Mouse (Mus musculus) lung, postnatal 36 days (tissue): Measurements from ENCODE around the gene Tmem37.

ENCODE experiments used
- DNase-seq: peaks from one replicate; pipeline ENCODE4 v3.0.0; 2022; ENCODE audit warnings: mixed read lengths

The Tmem37 gene

GRCm38 (mm10) chr1:120090880-120091570 is 17.2 kb upstream of the Tmem37 start:
- no peak for DNase-seq

GRCm38 (mm10) chr1:120089180-120089579 is 15.3 kb upstream of the Tmem37 start:
- DNase-seq = no peak

DNA sequence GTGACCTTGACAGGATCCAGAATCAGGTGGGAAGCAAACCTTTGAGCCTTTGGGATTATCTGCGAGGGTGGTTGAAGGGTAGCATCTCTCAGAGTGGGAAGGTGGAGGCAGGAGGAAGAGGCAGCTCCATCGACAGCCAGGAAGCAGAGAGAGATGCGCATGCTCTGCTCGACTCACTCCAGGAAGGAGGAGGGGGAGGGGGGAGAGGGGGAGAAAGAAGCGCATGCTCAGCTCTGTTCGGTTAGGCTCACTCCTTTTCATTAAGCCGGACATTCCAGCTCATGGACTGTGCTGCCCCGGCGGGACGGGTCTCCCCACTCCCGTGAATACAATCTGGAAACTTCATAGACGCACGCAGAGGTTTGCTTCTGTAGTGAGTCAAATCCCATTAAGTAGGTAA is 12.8 kb upstream of the Tmem37 start:
- no peak for DNase-seq

DNA sequence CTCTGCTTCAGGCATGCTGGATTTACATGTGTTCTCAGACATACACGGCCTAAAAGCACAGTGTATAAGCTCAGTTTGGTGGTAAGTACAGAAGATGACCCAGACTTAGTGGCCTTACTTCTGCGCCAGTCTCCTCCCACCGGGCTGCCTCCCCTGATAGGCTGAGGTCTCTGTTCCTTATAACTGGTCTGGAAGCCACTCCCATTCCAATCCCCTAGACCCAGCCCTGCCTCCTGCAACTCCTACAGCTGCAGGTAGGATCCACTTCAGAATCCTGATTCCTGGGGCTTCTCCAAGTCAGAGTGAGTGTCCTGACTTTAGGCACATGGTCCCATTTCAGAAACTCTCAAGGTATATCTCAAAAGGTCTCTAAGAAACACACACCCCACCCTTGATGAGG is 11.8 kb upstream of the Tmem37 start:
- no peak for DNase-seq

DNA sequence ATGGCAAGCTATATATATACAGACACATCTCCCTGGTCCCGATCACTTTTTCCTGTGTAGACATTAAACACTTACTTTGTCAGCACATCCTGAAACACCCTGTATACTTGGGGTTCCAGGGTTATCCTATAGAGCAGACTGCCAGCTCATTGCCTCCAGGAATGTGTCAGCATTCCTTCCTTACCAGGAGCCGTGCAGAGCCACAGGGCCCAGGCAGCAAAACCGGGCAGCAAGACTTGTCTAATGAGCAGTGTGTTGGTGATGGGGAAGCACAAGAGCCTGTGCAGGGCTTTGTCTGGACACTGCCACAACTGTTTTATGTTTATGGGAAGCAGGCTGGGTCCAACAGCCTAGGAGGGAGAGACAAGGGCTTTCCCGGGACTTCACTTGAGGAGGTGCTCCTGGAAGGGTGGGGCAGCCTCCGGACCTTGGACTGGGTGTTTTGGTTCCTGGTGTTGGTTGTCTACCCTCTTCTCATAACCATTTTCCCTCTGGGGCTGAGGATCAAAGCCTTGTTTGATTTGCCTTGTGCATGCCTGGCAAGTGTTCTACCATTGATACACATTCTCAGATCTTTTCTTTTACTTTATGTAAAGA is 10.1 kb upstream of the Tmem37 start:
- DNase-seq = no peak

DNA sequence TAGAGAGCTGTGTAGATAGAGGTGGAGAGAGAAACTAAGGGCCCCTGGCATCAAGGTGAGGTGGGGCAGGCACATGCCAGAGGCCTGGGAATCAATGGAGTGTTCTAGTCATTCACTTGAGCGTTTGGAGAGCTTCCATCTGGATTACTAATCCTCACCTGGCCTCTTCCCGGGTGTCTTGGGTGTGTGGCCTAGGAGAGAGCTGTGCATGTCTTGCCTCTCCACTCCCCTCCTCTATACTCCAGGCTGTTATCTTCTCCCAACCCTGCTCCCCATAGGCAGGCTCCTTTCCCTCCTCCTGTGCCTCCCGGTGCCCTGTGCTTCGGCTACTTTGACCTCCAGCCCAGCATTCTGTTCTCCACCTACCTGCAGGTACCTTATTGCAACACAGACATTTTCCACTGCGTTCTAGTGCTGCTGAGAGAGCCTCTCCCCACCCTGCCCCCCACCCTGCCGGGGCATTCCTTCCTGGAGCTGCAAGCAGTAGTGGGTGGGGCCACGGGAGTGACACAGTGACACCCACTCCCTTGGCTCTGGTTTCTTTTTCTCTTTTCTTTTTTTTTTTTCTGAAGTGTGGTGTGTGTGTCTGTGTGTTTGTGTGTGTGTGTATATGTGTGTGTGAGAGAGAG is 9.2 kb upstream of the Tmem37 start:
- DNase-seq = peak; percentile 84

- no peak for DNase-seq
Measured at GRCm38 (mm10) chr1:120080632-120081031, 6.8 kb upstream of the Tmem37 start.

DNA sequence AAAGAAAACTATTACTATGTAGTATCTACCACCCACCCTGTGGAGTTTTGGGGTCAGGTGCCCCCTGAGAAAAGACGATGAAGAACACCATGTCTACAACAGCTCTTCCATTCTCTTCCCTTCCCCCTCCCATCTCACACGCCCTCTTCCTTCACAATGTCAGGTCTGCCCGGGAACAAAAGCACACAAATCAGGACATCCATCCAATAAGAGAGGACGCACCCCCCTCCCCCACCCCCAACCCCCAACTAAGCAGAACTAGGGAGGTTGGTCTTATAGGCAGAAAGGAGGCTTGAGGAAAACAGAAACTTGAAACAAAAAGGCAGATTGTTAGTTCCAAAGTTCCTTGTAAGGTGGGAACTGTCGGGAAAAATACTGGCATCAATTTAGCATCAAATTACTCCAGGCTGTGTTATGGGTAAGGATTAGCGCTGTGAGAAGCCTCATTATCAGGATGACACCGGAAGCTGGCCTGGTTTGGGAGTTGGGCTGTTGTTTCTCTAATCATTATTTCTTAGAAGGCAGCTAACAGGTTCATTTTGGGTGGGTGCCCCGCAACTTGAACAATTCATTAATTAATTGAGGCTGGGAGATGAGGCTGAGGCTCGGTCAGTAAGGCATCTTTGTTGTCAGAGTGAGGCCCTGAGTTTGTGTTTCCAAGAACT is 4.0 kb upstream of the Tmem37 start:
- no peak for DNase-seq

- DNase-seq = peak; percentile 47
Measured at GRCm38 (mm10) chr1:120075507-120075906, 1.6 kb upstream of the Tmem37 start.

- DNase-seq = peak; percentile 30
Measured at GRCm38 (mm10) chr1:120074931-120075330, 1.1 kb upstream of the Tmem37 start.

GRCm38 (mm10) chr1:120074307-120074702 is 431 bp upstream of the Tmem37 start:
- DNase-seq = no peak

GRCm38 (mm10) chr1:120072900-120073299 is 974 bp downstream of the Tmem37 start:
- peak; percentile 75 for DNase-seq

GRCm38 (mm10) chr1:120071133-120071532 is 2.7 kb downstream of the Tmem37 start:
- DNase-seq = no peak

- DNase-seq = no peak
Measured at GRCm38 (mm10) chr1:120070168-120070567, 3.7 kb downstream of the Tmem37 start.

DNA sequence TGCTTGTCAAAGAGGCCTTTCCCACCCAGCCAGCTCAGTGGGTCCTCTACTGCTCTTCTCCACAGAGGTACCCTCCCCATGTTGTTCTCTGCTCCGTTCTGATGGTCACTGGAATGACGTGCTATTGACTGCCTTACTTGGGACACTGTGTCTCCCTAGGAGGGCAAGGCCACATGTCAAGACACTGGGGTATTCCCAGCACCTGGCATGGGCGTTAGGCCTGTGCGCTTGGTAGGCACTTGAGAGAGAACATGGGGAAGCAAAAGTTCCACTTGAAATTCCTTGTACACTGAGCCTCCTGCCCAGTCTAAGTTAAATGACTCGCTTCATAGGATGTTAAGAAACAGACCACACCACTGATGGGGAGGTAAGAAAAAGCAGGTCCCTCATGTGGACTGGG is 4.8 kb downstream of the Tmem37 start:
- peak; percentile 56 for DNase-seq

DNA sequence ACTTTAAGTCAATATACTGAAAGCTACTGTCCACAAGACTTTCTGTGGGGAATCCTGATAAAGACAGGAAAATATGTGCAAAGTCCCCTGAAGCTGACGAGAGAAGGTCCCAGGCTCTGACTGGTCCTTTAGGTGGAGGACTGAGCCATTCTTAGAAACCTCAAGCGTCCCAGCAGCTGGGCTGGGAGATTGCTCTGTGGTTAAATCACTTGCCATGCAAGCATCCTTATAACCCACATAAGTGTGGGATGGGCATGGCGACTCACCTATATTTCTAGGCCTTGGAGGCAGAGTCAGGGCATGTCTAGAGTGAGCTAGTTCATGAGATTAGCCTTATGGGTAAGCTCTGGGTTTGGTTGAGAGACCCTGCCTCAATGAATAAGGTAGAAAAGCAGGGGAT is 7.2 kb downstream of the Tmem37 start:
- no peak for DNase-seq

GRCm38 (mm10) chr1:120066159-120066558 is 7.7 kb downstream of the Tmem37 start:
- DNase-seq = no peak

DNA sequence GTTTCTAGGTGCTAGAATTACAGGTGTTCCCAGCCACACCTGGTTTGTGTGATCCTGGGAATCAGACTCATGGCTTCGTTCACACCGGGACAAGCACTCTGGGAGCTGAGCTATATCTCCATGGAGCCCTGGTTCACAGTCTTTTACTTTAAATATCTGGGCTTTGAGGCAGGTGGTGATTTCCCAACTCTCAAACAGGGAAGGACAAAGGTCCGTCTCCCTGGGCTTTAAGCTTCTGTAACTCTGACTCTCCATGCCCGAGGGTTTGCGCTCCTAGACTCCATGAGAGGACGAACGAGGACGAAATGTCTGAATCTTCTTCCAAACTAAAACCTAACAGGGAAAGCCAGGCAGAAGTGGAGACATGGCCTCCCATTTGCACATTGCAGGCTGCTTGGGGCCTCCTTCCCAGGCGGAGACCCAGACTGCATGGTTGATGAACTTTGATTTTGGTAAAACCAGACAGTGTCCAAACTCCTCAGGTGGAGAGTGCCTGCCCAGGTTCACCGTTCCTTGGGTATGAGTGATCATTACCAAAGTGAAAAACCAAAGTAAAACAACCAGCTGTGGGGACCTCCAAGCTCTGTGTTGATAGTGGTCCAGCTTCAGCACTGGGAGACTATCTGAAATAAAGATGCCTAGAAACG is 9.7 kb downstream of the Tmem37 start:
- no peak for DNase-seq

- DNase-seq = peak; percentile 55
Measured at GRCm38 (mm10) chr1:120062231-120062630, 11.6 kb downstream of the Tmem37 start.

DNA sequence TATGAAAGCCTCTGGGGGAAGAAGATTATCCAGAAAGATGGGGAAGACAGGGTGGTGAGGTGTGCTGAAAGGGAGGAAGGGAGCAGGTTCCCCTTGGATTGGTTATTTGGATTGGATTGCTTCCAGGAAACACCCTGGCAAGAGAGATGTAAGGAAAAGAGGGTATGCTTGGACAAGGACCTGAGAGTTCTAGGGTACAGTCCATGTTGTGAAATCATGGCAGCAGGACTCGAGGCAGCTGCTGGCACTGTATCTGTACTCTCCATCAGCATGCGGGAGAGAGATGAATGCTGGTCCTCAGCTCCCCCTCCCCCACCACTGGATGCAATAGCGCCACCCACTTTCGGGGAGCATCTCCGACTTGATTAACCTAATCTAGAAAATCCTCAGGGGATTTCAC is 13.2 kb downstream of the Tmem37 start:
- DNase-seq = no peak

DNA sequence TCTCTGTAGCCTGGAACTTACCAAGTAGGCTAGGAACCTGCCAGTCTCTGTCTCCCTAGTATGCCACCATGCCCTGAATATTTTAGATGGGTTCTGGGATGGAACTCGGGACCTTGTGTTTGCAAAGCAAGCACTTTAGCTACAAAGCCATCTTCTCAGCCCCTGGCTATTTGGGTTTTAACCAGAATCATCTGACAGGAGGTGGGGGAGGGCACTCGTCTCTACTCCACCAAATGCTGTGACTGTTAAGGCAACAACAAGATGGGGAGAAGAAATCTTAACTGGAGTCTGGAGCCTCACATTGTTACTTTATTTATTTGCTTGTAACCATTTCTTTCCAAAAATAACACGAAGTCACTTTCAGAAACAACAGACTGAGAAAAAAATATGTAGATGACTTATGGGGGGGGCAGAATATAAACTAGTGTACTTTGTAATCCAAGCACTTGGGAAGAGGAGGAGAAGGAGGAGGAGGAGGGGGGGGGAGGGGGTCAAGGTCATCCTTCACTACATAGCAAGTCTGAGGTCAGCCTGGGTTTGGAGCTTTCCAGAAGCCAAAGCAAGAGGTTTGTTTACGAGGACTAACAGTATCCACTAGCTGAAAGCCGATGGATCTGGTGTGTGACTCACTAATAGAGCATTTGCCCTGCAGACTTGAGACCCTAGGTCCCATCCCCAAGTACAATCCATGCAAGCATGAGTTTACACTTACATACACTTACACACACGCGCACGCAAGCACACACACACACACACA is 16.0 kb downstream of the Tmem37 start:
- no peak for DNase-seq

GRCm38 (mm10) chr1:120057044-120057443 is 16.8 kb downstream of the Tmem37 start:
- peak; percentile 41 for DNase-seq

DNA sequence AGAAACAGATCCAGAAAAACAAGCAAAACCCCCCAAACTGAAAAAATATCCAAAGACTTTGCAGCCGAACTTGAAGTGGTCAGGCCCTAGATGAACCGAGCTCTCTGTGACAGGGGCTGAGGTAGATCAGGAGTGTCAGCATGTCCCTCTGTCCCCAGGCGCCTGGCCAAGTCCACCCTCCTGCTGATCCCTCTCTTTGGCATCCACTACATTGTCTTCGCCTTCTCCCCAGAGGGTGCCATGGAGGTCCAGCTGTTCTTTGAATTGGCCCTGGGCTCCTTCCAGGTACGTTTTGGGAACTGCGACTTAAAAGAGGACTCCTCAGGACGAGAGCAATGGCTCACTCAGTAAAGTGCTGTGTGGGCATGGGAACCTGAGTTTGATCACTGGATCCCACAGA is 17.6 kb downstream of the Tmem37 start:
- no peak for DNase-seq
